Mouse (Mus musculus) megakaryocyte, embryonic 14.5 days (primary cell): ENCODE data around the gene Esm1. TPM values are rescaled to one million over a fixed set of nuclear protein-coding genes. Genes with fewer than 3 reads are reported as not detected.

Source experiments
- H3K27me3 ChIP-seq: replicated peaks from 2 replicates; pipeline ENCODE3; 2012; ENCODE audit warnings: inconsistent platforms
- H3K36me3 ChIP-seq: replicated peaks from 2 replicates; pipeline ENCODE3; 2012; ENCODE audit warnings: low read length, inconsistent platforms, mixed read lengths
- H3K4me1 ChIP-seq: 2 replicates; pipeline ENCODE4 v1.6.1; 2012; ENCODE audit warnings: inconsistent platforms
- H3K4me3 ChIP-seq: replicated peaks from 2 replicates; pipeline ENCODE3; 2012; ENCODE audit warnings: moderate library complexity, mild to moderate bottlenecking, inconsistent platforms
- H3K9me3 ChIP-seq: 2 replicates; pipeline ENCODE4 v1.6.1; 2012; ENCODE audit warnings: inconsistent platforms
- FLI1 ChIP-seq: IDR thresholded peaks from 2 replicates; pipeline ENCODE4 v1.6.1; 2012; ENCODE audit warnings: low read length, inconsistent platforms, mixed read lengths
- GATA1 ChIP-seq: IDR thresholded peaks from 3 replicates; pipeline ENCODE4 v1.6.1; 2012; ENCODE audit warnings: mixed read lengths, low read length, inconsistent platforms, borderline replicate concordance
- polyA plus RNA-seq: library from polyadenylated mRNA; stranded (reverse); fragments of >175 nt; gene quantifications from 2 replicates; pipeline ENCODE4 v1.2.3, GENCODE M21; 2012; ENCODE audit warnings: low replicate concordance; ENCODE audit not compliant: insufficient read depth

Esm1 gene
- polyA plus RNA-seq, 1 experiment = not detected

GRCm38 (mm10) chr13:113200726-113201125 lies 8.7 kb upstream of the Esm1 start:
- peaks cover 9% of the 10 kb centered on the region; the same call in 1 of the 2 replicates for H3K4me1 ChIP-seq
- no peak for TF ChIP-seq GATA1
- TF ChIP-seq FLI1 = no peak
- no peaks in the 10 kb centered on the region for H3K36me3 ChIP-seq
- H3K4me3 ChIP-seq = no peak overlapping the region
- no peaks in the 10 kb centered on the region for H3K27me3 ChIP-seq
- no peaks in the 10 kb centered on the region for H3K9me3 ChIP-seq

GRCm38 (mm10) chr13:113201631-113202030 lies 7.8 kb upstream of the Esm1 start:
- no peak overlapping the region for H3K4me3 ChIP-seq

GRCm38 (mm10) chr13:113202184-113202583 lies 7.3 kb upstream of the Esm1 start:
- H3K9me3 ChIP-seq = no peaks in the 10 kb centered on the region
- peaks cover 9% of the 10 kb centered on the region; the same call in 1 of the 2 replicates for H3K4me1 ChIP-seq
- no peaks in the 10 kb centered on the region for H3K36me3 ChIP-seq
- H3K27me3 ChIP-seq = no peaks in the 10 kb centered on the region
- TF ChIP-seq GATA1 = no peak
- TF ChIP-seq FLI1 = no peak
- H3K4me3 ChIP-seq = no peak overlapping the region

More at GRCm38 (mm10) chr13:113201631-113202030, 7.8 kb upstream of the Esm1 start:
- H3K36me3 ChIP-seq = no peaks in the 10 kb centered on the region
- H3K4me1 ChIP-seq = peaks cover 9% of the 10 kb centered on the region; the same call in 1 of the 2 replicates
- H3K9me3 ChIP-seq = no peaks in the 10 kb centered on the region
- no peak for TF ChIP-seq GATA1
- TF ChIP-seq FLI1 = no peak
- no peaks in the 10 kb centered on the region for H3K27me3 ChIP-seq

GRCm38 (mm10) chr13:113203146-113203545 lies 6.3 kb upstream of the Esm1 start:
- Histone ChIP-seq H3K9me3 (0 out of 2 replicates have a peak, but pooled peaks cover 2% of the 10 kb centered on the region), H3K4me1 (peaks cover 2% of the 10 kb centered on the region; the same call in 1 of the 2 replicates), H3K27me3 (no peaks in the 10 kb centered on the region), H3K36me3 (no peaks in the 10 kb centered on the region), H3K4me3 (no peak overlapping the region)
- TF ChIP-seq GATA1 (no peak), FLI1 (no peak)

- Histone ChIP-seq H3K4me1 (peaks cover 4% of the 10 kb centered on the region; the same call in 1 of the 2 replicates), H3K27me3 (peaks cover 12% of the 10 kb centered on the region), H3K9me3 (peaks cover 6% of the 10 kb centered on the region; the same call in 1 of the 2 replicates), H3K36me3 (no peaks in the 10 kb centered on the region), H3K4me3 (no peak overlapping the region)
- TF ChIP-seq GATA1 = no peak
- TF ChIP-seq FLI1 = no peak
These were observed 4.1 kb upstream of the Esm1 start for GRCm38 (mm10) chr13:113205346-113205745.

GRCm38 (mm10) chr13:113211345-113211744 lies 1.9 kb downstream of the Esm1 start:
- H3K4me1 ChIP-seq = peaks cover 4% of the 10 kb centered on the region; the same call in 1 of the 2 replicates
- no peak for TF ChIP-seq FLI1
- no peak for TF ChIP-seq GATA1
- no peaks in the 10 kb centered on the region for H3K36me3 ChIP-seq

GRCm38 (mm10) chr13:113212401-113212800 lies 2.9 kb downstream of the Esm1 start:
- H3K36me3 ChIP-seq = no peaks in the 10 kb centered on the region
- H3K4me1 ChIP-seq = peaks cover 4% of the 10 kb centered on the region; the same call in 1 of the 2 replicates
- H3K4me3 ChIP-seq = no peak overlapping the region
- TF ChIP-seq GATA1 (no peak), FLI1 (no peak)
- H3K27me3 ChIP-seq = peaks cover 19% of the 10 kb centered on the region
- peaks cover 5% of the 10 kb centered on the region; the same call in 1 of the 2 replicates for H3K9me3 ChIP-seq

More at GRCm38 (mm10) chr13:113211345-113211744, 1.9 kb downstream of the Esm1 start:
- Histone ChIP-seq H3K27me3 (peaks cover 19% of the 10 kb centered on the region), H3K9me3 (peaks cover 6% of the 10 kb centered on the region; the same call in 1 of the 2 replicates), H3K4me3 (no peak overlapping the region)

GRCm38 (mm10) chr13:113213865-113214264 lies 4.4 kb downstream of the Esm1 start:
- H3K9me3 ChIP-seq = peaks cover 4% of the 10 kb centered on the region; the same call in 1 of the 2 replicates
- no peak for TF ChIP-seq FLI1
- H3K4me3 ChIP-seq = no peak overlapping the region
- no peaks in the 10 kb centered on the region for H3K36me3 ChIP-seq
- H3K4me1 ChIP-seq = peaks cover 4% of the 10 kb centered on the region; the same call in 1 of the 2 replicates
- H3K27me3 ChIP-seq = peaks cover 19% of the 10 kb centered on the region

GRCm38 (mm10) chr13:113221851-113222250 lies 12.4 kb downstream of the Esm1 start:
- no peak overlapping the region for H3K4me3 ChIP-seq
- no peaks in the 10 kb centered on the region for H3K4me1 ChIP-seq
- no peaks in the 10 kb centered on the region for H3K9me3 ChIP-seq
- H3K27me3 ChIP-seq = no peaks in the 10 kb centered on the region
- no peak for TF ChIP-seq GATA1
- TF ChIP-seq FLI1 = no peak
- no peaks in the 10 kb centered on the region for H3K36me3 ChIP-seq

GRCm38 (mm10) chr13:113224105-113224504 lies 14.6 kb downstream of the Esm1 start:
- Histone ChIP-seq H3K4me1 (no peaks in the 10 kb centered on the region), H3K9me3 (no peaks in the 10 kb centered on the region; the same call in 1 of the 2 replicates), H3K36me3 (no peaks in the 10 kb centered on the region), H3K4me3 (no peak overlapping the region), H3K27me3 (no peaks in the 10 kb centered on the region)
- TF ChIP-seq GATA1 (no peak), FLI1 (no peak)

GRCm38 (mm10) chr13:113225811-113226210 lies 16.4 kb downstream of the Esm1 start, which contains the start of gene Gzmk:
Gene Gzmk (minus strand): TSS chr13:113225908.
- Histone ChIP-seq H3K27me3 (no peaks in the 10 kb centered on the region), H3K4me1 (no peaks in the 10 kb centered on the region), H3K4me3 (no peak within 1 kb of the TSS), H3K36me3 (no peaks in the 10 kb centered on the region), H3K9me3 (no peaks in the 10 kb centered on the region; the same call in 1 of the 2 replicates)
- TF ChIP-seq GATA1 (no peak), FLI1 (no peak)
